22 mouse cellular contexts compared by ENCODE assay signal in the genomic region with DNA sequence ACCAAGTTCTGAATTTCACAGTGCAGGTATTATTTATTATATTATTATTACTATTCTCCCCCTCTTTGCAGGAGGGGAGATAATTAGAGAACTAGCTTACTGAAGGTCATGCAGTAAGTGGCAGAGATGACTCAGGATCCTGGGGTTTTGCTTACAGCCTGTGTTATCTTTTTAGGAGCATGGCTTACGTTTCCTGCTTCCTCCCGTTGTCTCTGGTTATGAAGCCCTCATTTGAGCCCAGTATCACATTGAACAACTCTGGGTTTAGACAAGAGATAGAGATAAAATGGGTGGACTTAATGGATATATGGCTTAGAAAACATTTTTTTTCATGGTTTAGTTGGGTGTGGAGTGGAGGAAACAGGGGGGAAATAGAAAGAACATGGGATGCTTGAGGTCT. TPM values are rescaled to one million over a fixed set of nuclear protein-coding genes. Genes with fewer than 3 reads are reported as not detected.
DNase-seq lines count a peak whose midpoint lies in the region; ATAC-seq and TF ChIP-seq lines count a peak whose summit lies in the region.
"Had no signal": no experiment of that assay in that cellular context is flagged by ENCODE, and none has a peak within 500 bp of the region (broad histone marks: within the 10 kb centered on the region; RNA-seq: fewer than 3 reads in every experiment).

No protein-coding gene starts in this region.

- H3K36me3 ChIP-seq in limb, embryonic 15.5 days = no peaks in the 10 kb centered on the region
- no peaks in the 10 kb centered on the region for H3K36me3 ChIP-seq in limb, embryonic 10.5 days
- no peaks in the 10 kb centered on the region for H3K36me3 ChIP-seq in liver, embryonic 14.5 days (replicated peaks; ENCODE audit: control insufficient read depth, insufficient read depth, low read depth)
- H3K36me3 ChIP-seq: embryonic facial prominence, embryonic 13.5 days; heart, embryonic 15.5 days had no signal

- H3K4me2 ChIP-seq in limb, embryonic 15.5 days = no peak overlapping the region
- H3K4me2 ChIP-seq in liver, embryonic 14.5 days (ENCODE audit: low read depth) = peak overlapping the region; percentile 28
- H3K4me2 ChIP-seq: embryonic facial prominence, embryonic 13.5 days; heart, embryonic 15.5 days had no signal

- H3K4me3 ChIP-seq in limb, embryonic 15.5 days = no peak overlapping the region
- no peak overlapping the region for H3K4me3 ChIP-seq in limb, embryonic 10.5 days
- H3K4me3 ChIP-seq in liver, embryonic 14.5 days (ENCODE audit: insufficient read depth in 1 of 2, low read depth in 2 of 2, low read length in 2 of 2) = no peak overlapping the region
- H3K4me3 ChIP-seq: embryonic facial prominence, embryonic 13.5 days; heart, embryonic 15.5 days had no signal

- no peaks in the 10 kb centered on the region for H3K27me3 ChIP-seq in limb, embryonic 15.5 days
- no peaks in the 10 kb centered on the region for H3K27me3 ChIP-seq in limb, embryonic 10.5 days (ENCODE audit: low read depth, poor library complexity, severe bottlenecking)
- H3K27me3 ChIP-seq in liver, embryonic 14.5 days (ENCODE audit: control insufficient read depth, insufficient read depth, low read length) = no peaks in the 10 kb centered on the region
- H3K27me3 ChIP-seq: embryonic facial prominence, embryonic 13.5 days; heart, embryonic 15.5 days had no signal

- H3K27ac ChIP-seq in limb, embryonic 15.5 days = peak overlapping the region; percentile 57; the same call in 1 of the 2 replicates
- no peak overlapping the region for H3K27ac ChIP-seq in limb, embryonic 10.5 days
- H3K27ac ChIP-seq in liver, embryonic 14.5 days = peak overlapping the region; percentile 60
- H3K27ac ChIP-seq: heart, embryonic 15.5 days had no signal

- no peak for TF ChIP-seq CTCF in liver, embryonic 14.5 days (IDR thresholded peaks at IDR 0.05; ENCODE audit: low read depth)

- no peaks in the 10 kb centered on the region for H3K9me3 ChIP-seq in limb, embryonic 15.5 days
- H3K9me3 ChIP-seq in limb, embryonic 10.5 days (replicated peaks) = no peaks in the 10 kb centered on the region
- H3K9me3 ChIP-seq in liver, embryonic 14.5 days (ENCODE audit: control insufficient read depth, low read length) = no peaks in the 10 kb centered on the region
- H3K9me3 ChIP-seq: embryonic facial prominence, embryonic 13.5 days; heart, embryonic 15.5 days had no signal

- no peak for DNase-seq in limb, embryonic 10.5 days (ENCODE audit: low spot score)
- peak; percentile 61 to 67 (median 62) for DNase-seq in liver, embryonic 14.5 days (ENCODE audit: low read depth in 3 of 3, low spot score in 3 of 3)
- DNase-seq in right cerebral cortex, adult 18-20 months = no peak
- no peak for DNase-seq in heart, adult 8-10 months (ENCODE audit: low spot score)
- DNase-seq in layer of hippocampus, postnatal 25 days (ENCODE audit: extremely low spot score in 1 of 2, low spot score in 1 of 2) = no peak
- DNase-seq: adrenal gland, postnatal 25 days; cerebellum, adult 9-10 months; gastrocnemius, postnatal 10 days; heart, adult 18-20 months; kidney, adult 18-20 months; kidney, postnatal 10 days; layer of hippocampus, postnatal 36 days; lung, postnatal 10 days; midbrain, embryonic 14.5 days; retina, postnatal 1 day; thymus, postnatal 14 days had no signal

- peak; percentile 43 for TF ChIP-seq EP300 in liver, embryonic 14.5 days (IDR thresholded peaks at IDR 0.05; ENCODE audit: low read depth)

- ATAC-seq in limb, embryonic 15.5 days (ENCODE audit: insufficient number of reproducible peaks, low FRiP score, low TSS enrichment, low read depth) = no peak
- peak; percentile 79 for ATAC-seq in erythroblast, adult 5-6 weeks (replicated peaks; ENCODE audit: low FRiP score, poor library complexity, severe bottlenecking)
- ATAC-seq in liver, embryonic 14.5 days (ENCODE audit: insufficient read depth) = peak; percentile 84
- ATAC-seq in cerebellum, adult (ENCODE audit: insufficient number of reproducible peaks, low FRiP score, low TSS enrichment) = no peak
- ATAC-seq: activated CD4-positive, CD25-positive, alpha-beta regulatory T cell, adult 4 months had no signal

- whole genome bisulfite sequencing in limb, embryonic 15.5 days = 59% methylated on average over 2 of the region's 2 CpGs
- whole genome bisulfite sequencing in limb, embryonic 10.5 days = 73% methylated on average over 2 of the region's 2 CpGs
- WGBS in liver, embryonic 14.5 days (ENCODE audit: insufficient replicate concordance) = 5% methylated on average over 2 of the region's 2 CpGs

- no peak overlapping the region for H3K9ac ChIP-seq in limb, embryonic 15.5 days
- no peak overlapping the region; the same call in 1 of the 2 replicates for H3K9ac ChIP-seq in liver, embryonic 14.5 days (replicated peaks)
- H3K9ac ChIP-seq: embryonic facial prominence, embryonic 13.5 days; heart, embryonic 15.5 days had no signal

- peaks cover 23% of the 10 kb centered on the region for H3K4me1 ChIP-seq in limb, embryonic 15.5 days
- peaks cover 17% of the 10 kb centered on the region for H3K4me1 ChIP-seq in limb, embryonic 10.5 days
- peaks cover 28 to 48% of the 10 kb centered on the region in 2 experiments for H3K4me1 ChIP-seq in liver, embryonic 14.5 days (replicated peaks; ENCODE audit: control insufficient read depth in 2 of 2, insufficient read depth in 2 of 2, low read length in 1 of 2)

RNA-seq across cellular contexts. Expression of gene Tpm1, which starts 35.7 kb away (rescaled TPM):
- polyA plus RNA-seq in limb, embryonic 15.5 days (2015; fragmentation: Nextera tagmentation; extraction: Ambion mirVana) = 710 and 1,010 TPM in 2 replicates
- polyA plus RNA-seq in limb, embryonic 10.5 days (2016; fragmentation: Nextera tagmentation; extraction: Ambion mirVana) = 252 and 286 TPM in 2 replicates
- 213 and 329 TPM in 2 replicates for total RNA-seq in erythroblast, adult 5-6 weeks (2015; ENCODE audit: low replicate concordance)
- 393 and 461 TPM in 2 replicates for total RNA-seq in erythroblast, adult 5-6 weeks (2017; ENCODE audit: low replicate concordance)
- polyA plus RNA-seq in liver, embryonic 14.5 days (2012; rRNA removed) = 49.2 and 87.4 TPM in 2 replicates
- polyA plus RNA-seq in liver, embryonic 14.5 days (2014; fragmentation: Nextera tagmentation; extraction: Ambion mirVana) = 113 and 116 TPM in 2 replicates
- over 10,000 TPM in 3 of 4 experiments, 1,000 to 10,000 TPM in 1; 9,382 to 12,072 (median 10,190) TPM for total RNA-seq in heart, adult 8-10 months (2022)
- 100 to 1,000 TPM; 246 to 257 TPM for total RNA-seq in layer of hippocampus, postnatal 25 days (2021)

RNA-seq across cellular contexts. Expression of gene Lactb, which starts 38.2 kb away (rescaled TPM):
- 5.9 and 7.9 TPM in 2 replicates for polyA plus RNA-seq in limb, embryonic 15.5 days (2015; fragmentation: Nextera tagmentation; extraction: Ambion mirVana)
- 8.7 and 9.3 TPM in 2 replicates for polyA plus RNA-seq in limb, embryonic 10.5 days (2016; fragmentation: Nextera tagmentation; extraction: Ambion mirVana)
- total RNA-seq in erythroblast, adult 5-6 weeks (2015; ENCODE audit: low replicate concordance) = 0.96 and 12.1 TPM in 2 replicates
- 3.2 and 7.2 TPM in 2 replicates for total RNA-seq in erythroblast, adult 5-6 weeks (2017; ENCODE audit: low replicate concordance)
- polyA plus RNA-seq in liver, embryonic 14.5 days (2012; rRNA removed) = 3.8 and 5.6 TPM in 2 replicates
- polyA plus RNA-seq in liver, embryonic 14.5 days (2014; fragmentation: Nextera tagmentation; extraction: Ambion mirVana) = 6.8 and 7.7 TPM in 2 replicates
- 10 to 100 TPM; 22.8 to 26.6 (median 23.5) TPM for total RNA-seq in heart, adult 8-10 months (2022)
- 10 to 100 TPM; 15.4 to 16.2 TPM for total RNA-seq in layer of hippocampus, postnatal 25 days (2021)

Comparison
In these comparisons a context has a peak if more than half of its experiments do, and no peak if none do; other contexts are left out.
1. ATAC-seq: peak in erythroblast, adult 5-6 weeks (single experiment) and liver, embryonic 14.5 days (single experiment); none in limb, embryonic 15.5 days (single experiment) and cerebellum, adult (single experiment).
2. DNase-seq: peak in liver, embryonic 14.5 days (3 of 3); none in limb, embryonic 10.5 days (single experiment), right cerebral cortex, adult 18-20 months (single experiment), heart, adult 8-10 months (single experiment) and layer of hippocampus, postnatal 25 days (0 of 2).
3. RNA of gene Tpm1, which starts 35.7 kb away (total RNA-seq): 9,382 to 12,072 TPM in heart, adult 8-10 months; 213 to 461 TPM in erythroblast, adult 5-6 weeks and 246 to 257 TPM in layer of hippocampus, postnatal 25 days; every median in the first group is over 10 times any median in the second.